Mouse (Mus musculus) layer of hippocampus, adult 9-11 months (tissue): ENCODE results near the gene Tmem72.

Source experiments
- DNase-seq: peaks from one replicate; pipeline ENCODE4 v3.0.0; 2022

Gene Tmem72

GRCm38 (mm10) chr6:116716666-116717065 is at the start of gene Tmem72:
Gene Tmem72, minus strand, starts transcription at chr6:116716913.
- DNase-seq: no peak

GRCm38 (mm10) chr6:116764524-116764923 is 47.8 kb upstream of the Tmem72 start:
- DNase-seq: no peak

GRCm38 (mm10) chr6:116762333-116762732 is 45.6 kb upstream of the Tmem72 start:
- no peak for DNase-seq

GRCm38 (mm10) chr6:116760181-116760580 is 43.5 kb upstream of the Tmem72 start:
- DNase-seq: no peak

GRCm38 (mm10) chr6:116756364-116756763 is 39.7 kb upstream of the Tmem72 start:
- no peak for DNase-seq

- no peak for DNase-seq
Observed at GRCm38 (mm10) chr6:116738046-116738445, 21.3 kb upstream of the Tmem72 start.

- DNase-seq: no peak
Observed at GRCm38 (mm10) chr6:116735361-116735760, 18.6 kb upstream of the Tmem72 start.

GRCm38 (mm10) chr6:116733577-116733976 is 16.9 kb upstream of the Tmem72 start:
- DNase-seq: no peak

- DNase-seq: no peak
Observed at GRCm38 (mm10) chr6:116724489-116725160, 7.9 kb upstream of the Tmem72 start.

- DNase-seq: peak; percentile 78
Observed at GRCm38 (mm10) chr6:116718920-116719319, 2.2 kb upstream of the Tmem72 start.

- no peak for DNase-seq
Observed at GRCm38 (mm10) chr6:116718361-116718760, 1.6 kb upstream of the Tmem72 start.

GRCm38 (mm10) chr6:116717851-116718250 is 1.1 kb upstream of the Tmem72 start:
- no peak for DNase-seq

GRCm38 (mm10) chr6:116715166-116715565 is 1.5 kb downstream of the Tmem72 start:
- DNase-seq: no peak

GRCm38 (mm10) chr6:116714576-116714975 is 2.1 kb downstream of the Tmem72 start:
- no peak for DNase-seq

GRCm38 (mm10) chr6:116713966-116714365 is 2.7 kb downstream of the Tmem72 start:
- no peak for DNase-seq

- no peak for DNase-seq
Observed at GRCm38 (mm10) chr6:116712503-116712902, 4.2 kb downstream of the Tmem72 start.

- no peak for DNase-seq
Observed at GRCm38 (mm10) chr6:116712062-116712461, 4.7 kb downstream of the Tmem72 start.

- no peak for DNase-seq
Observed at GRCm38 (mm10) chr6:116704320-116704719, 12.4 kb downstream of the Tmem72 start.

GRCm38 (mm10) chr6:116700821-116701220 is 15.9 kb downstream of the Tmem72 start:
- no peak for DNase-seq

- DNase-seq: no peak
Observed at GRCm38 (mm10) chr6:116697896-116698425, 18.8 kb downstream of the Tmem72 start.

- no peak for DNase-seq
Observed at GRCm38 (mm10) chr6:116697413-116697812, 19.3 kb downstream of the Tmem72 start.

GRCm38 (mm10) chr6:116694346-116694745 is 22.4 kb downstream of the Tmem72 start:
- DNase-seq: no peak

GRCm38 (mm10) chr6:116693639-116694038 is 23.1 kb downstream of the Tmem72 start:
- DNase-seq: no peak

- peak; percentile 81 for DNase-seq
Observed at GRCm38 (mm10) chr6:116682317-116682716, 34.4 kb downstream of the Tmem72 start.
